Mouse (Mus musculus) ES-Bruce4 (cell line): Measurements from ENCODE around the gene Ascl2.

Experiments
- CTCF ChIP-seq: IDR thresholded peaks from one replicate; pipeline ENCODE4 v1.8.1; 2011; ENCODE audit warnings: low read depth, low read length
- EP300 ChIP-seq: IDR thresholded peaks from 2 replicates; pipeline ENCODE4 v1.6.1; 2011; ENCODE audit warnings: low read depth, low read length; ENCODE audit not compliant: insufficient read depth
- POLR2A ChIP-seq: IDR thresholded peaks from one replicate; pipeline ENCODE4 v1.8.1; 2011; ENCODE audit warnings: low read length; ENCODE audit not compliant: insufficient read depth

GRCm38 (mm10) chr7:142918641-142919628 is 50.1 kb downstream of the Ascl2 start:
- TF ChIP-seq POLR2A = no peak
- TF ChIP-seq CTCF = peak; percentile 100
- TF ChIP-seq EP300 = peak; percentile 33; the same call in 1 of the 2 replicates
